Mouse (Mus musculus) frontal cortex, adult (tissue): ENCODE data around the gene Ehd2.

ENCODE experiments used
- ATAC-seq: cut with Nextera tagmentation; 2 replicates; pipeline ENCODE4 v1.9.2; 2017; ENCODE audit warnings: mild to moderate bottlenecking, moderate library complexity, mixed read lengths; ENCODE audit not compliant: low TSS enrichment

Ehd2 gene

DNA sequence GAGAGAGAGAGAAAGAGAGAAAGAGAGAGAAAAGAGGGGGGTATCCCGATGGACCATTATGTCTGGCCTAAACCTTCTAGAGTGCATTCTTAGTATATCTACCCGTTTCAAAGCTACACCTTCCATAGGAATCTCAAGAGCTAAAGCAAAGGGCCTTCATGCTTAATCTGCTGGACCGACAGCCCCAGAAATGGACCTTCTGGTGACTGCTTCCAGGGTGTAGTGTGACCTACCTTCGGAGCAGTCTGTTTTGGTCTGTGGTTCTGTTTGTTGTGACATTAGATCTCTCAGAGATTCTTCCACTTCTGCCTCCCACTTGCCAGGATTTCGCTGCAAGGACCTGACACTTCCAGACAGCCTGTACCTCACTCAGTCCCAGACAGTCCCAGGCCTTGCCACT lies 56.8 kb downstream of the Ehd2 start:
- ATAC-seq, result no peak

DNA sequence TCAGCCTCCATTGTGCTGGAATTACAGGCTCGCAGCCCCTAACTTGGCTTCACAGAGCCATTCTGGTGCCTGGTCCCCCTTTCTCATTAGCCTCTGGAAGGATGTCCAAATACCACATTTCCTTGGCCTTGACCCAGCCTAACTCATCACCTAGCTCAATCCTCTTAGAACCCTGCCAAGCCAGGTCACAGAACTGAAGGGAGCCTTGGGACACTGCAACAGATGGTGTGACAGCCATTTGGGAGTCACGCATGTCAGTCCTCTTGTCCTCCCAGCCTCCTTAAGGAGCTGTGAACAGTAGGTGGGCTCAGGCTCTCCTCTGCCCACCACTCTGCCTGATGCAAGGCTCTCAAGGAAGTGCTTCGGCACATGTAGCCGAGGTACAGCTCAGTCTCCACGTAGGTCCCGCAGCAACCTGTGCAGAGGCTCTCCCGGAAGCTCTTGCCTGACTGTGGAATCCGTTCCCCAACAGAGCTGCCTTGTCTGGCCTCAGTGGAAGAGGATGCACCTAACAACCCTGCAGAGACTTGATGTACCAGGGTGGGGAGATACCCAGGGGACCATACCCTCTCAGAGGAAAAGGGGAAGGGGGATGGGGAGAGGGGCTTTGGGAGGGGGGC lies 59.3 kb downstream of the Ehd2 start:
- no peak for ATAC-seq

- no peak for ATAC-seq
These were observed 60.8 kb downstream of the Ehd2 start for GRCm38 (mm10) chr7:15906602-15907001.

- no peak for ATAC-seq
These were observed 61.5 kb downstream of the Ehd2 start for GRCm38 (mm10) chr7:15905861-15906260.

- no peak for ATAC-seq
These were observed 65.9 kb downstream of the Ehd2 start for GRCm38 (mm10) chr7:15901366-15902048.
